Mouse (Mus musculus) heart, adult 2 months (tissue): ENCODE results near the gene Kiss1.

Source experiments
- CTCF ChIP-seq: fragments of 200-600 bp; IDR thresholded peaks from 2 replicates; pipeline ENCODE4 v1.8.1; 2022; ENCODE audit warnings: antibody characterized with exemption, mild to moderate bottlenecking, moderate library complexity
- POLR2A ChIP-seq: fragments of 200-500 bp; IDR thresholded peaks from 2 replicates; pipeline ENCODE4 v1.6.1; 2011; ENCODE audit warnings: mild to moderate bottlenecking, low read depth, low read length, control low read depth; ENCODE audit not compliant: insufficient read depth

DNA sequence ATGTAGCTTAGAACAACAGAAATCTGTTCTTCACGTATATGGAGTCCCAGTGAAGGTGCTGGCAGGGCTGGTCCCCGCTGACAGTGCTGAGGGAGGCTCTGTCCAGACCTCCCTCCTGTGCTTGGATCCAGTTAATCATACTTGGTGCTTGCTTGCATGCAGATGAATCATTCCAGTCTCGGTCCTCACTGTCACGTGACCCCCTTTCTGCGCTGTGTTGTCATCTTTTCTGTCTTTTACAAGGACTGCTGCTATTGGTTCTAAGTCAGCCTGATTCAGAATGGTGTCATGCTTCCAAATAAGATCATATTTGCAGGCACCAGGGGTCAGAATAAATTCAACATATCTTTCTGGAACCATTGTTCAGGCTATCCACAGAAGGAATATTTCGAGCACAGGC is 29.8 kb upstream of the Kiss1 start:
- TF ChIP-seq POLR2A (no peak), CTCF (no peak)
